Mouse (Mus musculus) gastrocnemius, adult 8-10 months (tissue): Measurements from ENCODE around the gene Stk10. TPM values are rescaled to one million over a fixed set of nuclear protein-coding genes. Genes with fewer than 3 reads are reported as not detected.

Experiments
- DNase-seq, 2 experiments: peaks; one replicate each; pipeline ENCODE4 v3.0.0; 2022; ENCODE audit warnings: low spot score in 2 of 2
- total RNA-seq, 4 experiments: library from RNA; stranded (reverse); gene quantifications; 2 replicates each; pipeline ENCODE4 v1.2.4; 2022

The Stk10 gene
- total RNA-seq, 4 experiments from 2014 or later, result 1.2 to 2.4 (median 1.9) TPM

- DNase-seq, result no peak
Measured at GRCm38 (mm10) chr11:32567000-32567855, 34.1 kb downstream of the Stk10 start.

- DNase-seq, result no peak
Measured at GRCm38 (mm10) chr11:32568060-32568459, 35.0 kb downstream of the Stk10 start.

- DNase-seq, result no peak
Measured at GRCm38 (mm10) chr11:32568637-32569293, 35.7 kb downstream of the Stk10 start.

GRCm38 (mm10) chr11:32571103-32571502 lies 38.0 kb downstream of the Stk10 start:
- no peak for DNase-seq

- DNase-seq, result no peak
Measured at GRCm38 (mm10) chr11:32573669-32574068, 40.6 kb downstream of the Stk10 start.

GRCm38 (mm10) chr11:32575964-32576759 lies 43.1 kb downstream of the Stk10 start:
- DNase-seq, result no peak

GRCm38 (mm10) chr11:32576760-32577050 lies 43.6 kb downstream of the Stk10 start:
- DNase-seq, result no peak

GRCm38 (mm10) chr11:32580305-32580947 lies 47.3 kb downstream of the Stk10 start:
- DNase-seq, result no peak

GRCm38 (mm10) chr11:32581031-32581430 lies 47.9 kb downstream of the Stk10 start:
- no peak for DNase-seq

- DNase-seq, result no peak
Measured at GRCm38 (mm10) chr11:32582813-32583212, 49.7 kb downstream of the Stk10 start.

- no peak for DNase-seq
Measured at GRCm38 (mm10) chr11:32585996-32586395, 52.9 kb downstream of the Stk10 start.

- DNase-seq, result no peak
Measured at GRCm38 (mm10) chr11:32587191-32588089, 54.3 kb downstream of the Stk10 start.

- peak; percentile 38 to 46 for DNase-seq
Measured at GRCm38 (mm10) chr11:32588090-32588891, 55.2 kb downstream of the Stk10 start.

GRCm38 (mm10) chr11:32588892-32589172 lies 55.7 kb downstream of the Stk10 start:
- DNase-seq, result no peak

- DNase-seq, result no peak
Measured at GRCm38 (mm10) chr11:32589201-32589600, 56.1 kb downstream of the Stk10 start.

GRCm38 (mm10) chr11:32589791-32590190 lies 56.7 kb downstream of the Stk10 start:
- peak; percentile 24 to 57 for DNase-seq

GRCm38 (mm10) chr11:32590205-32590604 lies 57.1 kb downstream of the Stk10 start:
- DNase-seq, result no peak

GRCm38 (mm10) chr11:32591921-32592850 lies 59.1 kb downstream of the Stk10 start:
- DNase-seq, result no peak

GRCm38 (mm10) chr11:32593081-32593480 lies 60.0 kb downstream of the Stk10 start:
- DNase-seq, result no peak
